Comparison of ENCODE assay signal across 8 mouse cellular contexts in genomic region chr3:51888295-51888661, GRCm38 (mm10).
A peak's percentile ranks its signal among the peaks of the same experiment; 100 is the strongest.
DNase-seq lines count a peak whose midpoint lies in the region; ATAC-seq and TF ChIP-seq lines count a peak whose summit lies in the region.

No protein-coding gene starts in this region.

- peak overlapping the region; percentile 47 for H3K4me2 ChIP-seq in lung, embryonic 16.5 days (ENCODE audit: low read depth, low read length)
- H3K4me2 ChIP-seq in liver, embryonic 14.5 days (ENCODE audit: low read depth), result peak overlapping the region; percentile 41
- H3K4me2 ChIP-seq in stomach, postnatal 0 days (replicated peaks; ENCODE audit: low read depth), result peak overlapping the region; percentile 36

- ATAC-seq in lung, embryonic 16.5 days (ENCODE audit: low read depth), result peak; percentile 24
- ATAC-seq in liver, embryonic 14.5 days (ENCODE audit: insufficient read depth), result no peak
- no peak for ATAC-seq in stomach, postnatal 0 days (ENCODE audit: low FRiP score, low TSS enrichment)

- peak; percentile 43 for DNase-seq in adrenal gland, postnatal 14 days
- DNase-seq in adrenal gland, postnatal 25 days, result no peak
- no peak for DNase-seq in lung, adult 2 months
- no peak for DNase-seq in liver, embryonic 14.5 days (ENCODE audit: low read depth in 3 of 3, low spot score in 3 of 3)
- DNase-seq in stomach, postnatal 0 days (ENCODE audit: low spot score), result peak; percentile 40
- DNase-seq in c-Kit-positive CD71-positive TER-119-positive erythroid progenitor cells, embryonic 14.5 days (ENCODE audit: low spot score), result no peak
- DNase-seq in gastrocnemius, postnatal 25 days, result no peak

- no peaks in the 10 kb centered on the region for H3K36me3 ChIP-seq in lung, embryonic 16.5 days (ENCODE audit: control insufficient read depth, insufficient read depth, low read length)
- H3K36me3 ChIP-seq in liver, embryonic 14.5 days (replicated peaks; ENCODE audit: control insufficient read depth, insufficient read depth, low read depth), result no peaks in the 10 kb centered on the region
- H3K36me3 ChIP-seq in stomach, postnatal 0 days (ENCODE audit: control insufficient read depth, insufficient read depth, low read length), result no peaks in the 10 kb centered on the region

- TF ChIP-seq POLR2A in lung, adult 2 months (IDR thresholded peaks at IDR 0.05; ENCODE audit: borderline replicate concordance, extremely low read depth, low read depth, low read length), result no peak

- no peak overlapping the region for H3K27ac ChIP-seq in lung, embryonic 16.5 days (ENCODE audit: low read length)
- no peak overlapping the region for H3K27ac ChIP-seq in liver, embryonic 14.5 days
- peak overlapping the region; percentile 35; the same call in 1 of the 2 replicates for H3K27ac ChIP-seq in stomach, postnatal 0 days (replicated peaks)

- WGBS in lung, embryonic 16.5 days, result 3% methylated on average over 7 of the region's 8 CpGs
- 17% methylated on average over 8 of the region's 8 CpGs for WGBS in lung, adult 2 months
- WGBS in liver, embryonic 14.5 days (ENCODE audit: insufficient replicate concordance), result 4% methylated on average over 7 of the region's 8 CpGs
- 16% methylated on average over 7 of the region's 8 CpGs for WGBS in stomach, postnatal 0 days

- H3K27me3 ChIP-seq in lung, embryonic 16.5 days (ENCODE audit: control insufficient read depth, insufficient read depth, low read depth, low read length), result no peaks in the 10 kb centered on the region
- H3K27me3 ChIP-seq in liver, embryonic 14.5 days (ENCODE audit: control insufficient read depth, insufficient read depth, low read length), result no peaks in the 10 kb centered on the region
- H3K27me3 ChIP-seq in stomach, postnatal 0 days (ENCODE audit: control insufficient read depth, insufficient read depth, low read length), result no peaks in the 10 kb centered on the region

- H3K4me1 ChIP-seq in lung, embryonic 16.5 days (replicated peaks; ENCODE audit: control insufficient read depth, insufficient read depth, low read length), result peaks cover 28% of the 10 kb centered on the region
- peaks cover 14% of the 10 kb centered on the region for H3K4me1 ChIP-seq in lung, adult 2 months (ENCODE audit: control insufficient read depth, insufficient read depth, low read length)
- peaks cover 0 to 10% of the 10 kb centered on the region in 2 experiments; a peak in 1 of 4 replicates for H3K4me1 ChIP-seq in liver, embryonic 14.5 days (replicated peaks; ENCODE audit: control insufficient read depth in 2 of 2, insufficient read depth in 2 of 2, low read length in 1 of 2)
- H3K4me1 ChIP-seq in stomach, postnatal 0 days (replicated peaks; ENCODE audit: control insufficient read depth, insufficient read depth), result peaks cover 2% of the 10 kb centered on the region; the same call in 1 of the 2 replicates

- TF ChIP-seq EP300 in liver, embryonic 14.5 days (IDR thresholded peaks at IDR 0.05; ENCODE audit: low read depth), result no peak
- TF ChIP-seq EP300 in stomach, postnatal 0 days (optimal IDR thresholded peaks at IDR 0.05), result no peak

- no peak for TF ChIP-seq CTCF in lung, adult 2 months (IDR thresholded peaks at IDR 0.05; ENCODE audit: insufficient read depth, low read length)
- no peak for TF ChIP-seq CTCF in liver, embryonic 14.5 days (IDR thresholded peaks at IDR 0.05; ENCODE audit: low read depth)
- TF ChIP-seq CTCF in stomach, postnatal 0 days (IDR thresholded peaks at IDR 0.05; ENCODE audit: low read depth), result no peak

- no peaks in the 10 kb centered on the region for H3K9me3 ChIP-seq in lung, embryonic 16.5 days (ENCODE audit: control insufficient read depth, low read length)
- no peaks in the 10 kb centered on the region for H3K9me3 ChIP-seq in liver, embryonic 14.5 days (ENCODE audit: control insufficient read depth, low read length)
- H3K9me3 ChIP-seq in stomach, postnatal 0 days (ENCODE audit: control insufficient read depth, low read length), result no peaks in the 10 kb centered on the region

- H3K4me3 ChIP-seq in lung, embryonic 16.5 days (ENCODE audit: low read length), result no peak overlapping the region
- no peak overlapping the region for H3K4me3 ChIP-seq in lung, adult 2 months (replicated peaks; ENCODE audit: extremely low read depth, low read depth, low read length)
- no peak overlapping the region for H3K4me3 ChIP-seq in liver, embryonic 14.5 days (ENCODE audit: insufficient read depth in 1 of 2, low read depth in 2 of 2, low read length in 2 of 2)
- H3K4me3 ChIP-seq in stomach, postnatal 0 days (ENCODE audit: low read depth, low read length), result no peak overlapping the region

- no peak overlapping the region; the same call in 1 of the 2 replicates for H3K9ac ChIP-seq in lung, embryonic 16.5 days (ENCODE audit: low read length)
- no peak overlapping the region for H3K9ac ChIP-seq in liver, embryonic 14.5 days (replicated peaks)
- H3K9ac ChIP-seq in stomach, postnatal 0 days (ENCODE audit: low read length), result no peak overlapping the region

Comparison
In these comparisons a context has a peak if more than half of its experiments do, and no peak if none do; other contexts are left out.
1. DNase-seq: peak in adrenal gland, postnatal 14 days (single experiment) and stomach, postnatal 0 days (single experiment); none in adrenal gland, postnatal 25 days (single experiment), lung, adult 2 months (single experiment), liver, embryonic 14.5 days (0 of 3), c-Kit-positive CD71-positive TER-119-positive erythroid progenitor cells, embryonic 14.5 days (single experiment) and gastrocnemius, postnatal 25 days (single experiment).
2. Peak in every context shown above with its lines, with median percentiles within 50 percentile points of each other: H3K4me2 ChIP-seq.